Mouse (Mus musculus) layer of hippocampus, adult 9-11 months (tissue): Measurements from ENCODE around the gene Tgm1.

Source experiments
- DNase-seq: peaks from one replicate; pipeline ENCODE4 v3.0.0; 2022

Tgm1 gene

DNA sequence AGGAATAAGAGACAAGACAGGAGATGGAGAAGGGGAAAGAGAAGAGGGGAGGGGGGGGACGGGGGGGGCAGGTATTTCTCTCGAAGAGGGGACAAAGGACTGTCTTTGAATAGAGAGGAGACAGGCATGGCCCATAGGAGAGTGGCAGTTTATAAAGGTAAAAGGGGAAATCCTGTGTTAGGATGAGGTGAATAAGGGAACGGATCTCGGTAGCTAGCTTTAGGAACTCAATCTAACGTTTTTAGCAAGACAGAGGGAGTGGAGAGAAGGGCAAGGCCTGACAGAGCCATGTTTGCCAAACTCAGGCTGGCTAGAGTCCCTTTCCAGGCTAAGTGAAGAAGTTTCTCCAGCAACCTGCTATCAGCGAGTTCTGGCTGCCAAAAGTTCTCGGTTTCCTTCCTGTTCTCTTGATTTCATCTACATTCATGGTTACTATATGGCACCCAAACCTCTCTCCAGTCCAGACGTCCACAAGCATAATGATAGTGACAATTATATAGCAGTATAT lies 8.8 kb upstream of the Tgm1 start:
- no peak for DNase-seq

DNA sequence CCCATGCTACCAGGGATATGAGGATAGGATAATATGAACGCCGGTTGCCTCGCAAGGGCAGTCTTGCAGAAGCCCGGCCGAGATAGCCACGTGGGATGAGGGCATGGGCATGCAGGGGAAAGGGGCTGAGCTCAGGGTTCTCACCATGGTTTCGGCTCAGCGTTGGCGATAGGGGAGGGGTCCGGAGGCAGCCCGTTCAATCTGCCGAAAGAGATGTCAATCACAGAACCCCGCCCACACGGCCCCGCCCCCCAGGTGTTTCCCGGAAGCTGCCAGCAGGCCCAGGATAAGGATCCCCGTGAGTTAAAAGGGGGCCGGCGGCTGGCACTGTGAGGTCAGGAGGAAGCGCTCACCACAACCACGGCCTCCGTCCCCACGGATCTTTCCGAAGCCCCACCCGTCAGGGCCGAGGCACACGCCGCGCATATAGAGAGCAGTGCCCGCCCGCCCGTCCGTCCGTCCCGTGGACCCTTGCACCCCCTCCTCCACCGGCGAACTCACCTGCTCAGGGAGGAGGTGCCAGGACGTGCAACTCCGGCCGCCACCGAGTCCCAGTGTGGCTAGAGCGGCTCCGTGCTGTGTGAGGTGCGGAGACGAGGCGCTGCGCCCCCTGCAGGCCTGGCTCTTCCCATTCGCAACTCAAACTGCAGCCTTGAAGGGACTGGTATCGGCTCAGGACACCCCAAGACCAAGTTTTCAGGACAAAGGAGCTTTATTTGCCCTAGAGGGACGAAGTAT lies 8.1 kb upstream of the Tgm1 start, which contains the start of gene Rabggta:
TSS of gene Rabggta (minus strand) at position 564 of the 738 bp plus-strand sequence.
- DNase-seq = peak; percentile 94

DNA sequence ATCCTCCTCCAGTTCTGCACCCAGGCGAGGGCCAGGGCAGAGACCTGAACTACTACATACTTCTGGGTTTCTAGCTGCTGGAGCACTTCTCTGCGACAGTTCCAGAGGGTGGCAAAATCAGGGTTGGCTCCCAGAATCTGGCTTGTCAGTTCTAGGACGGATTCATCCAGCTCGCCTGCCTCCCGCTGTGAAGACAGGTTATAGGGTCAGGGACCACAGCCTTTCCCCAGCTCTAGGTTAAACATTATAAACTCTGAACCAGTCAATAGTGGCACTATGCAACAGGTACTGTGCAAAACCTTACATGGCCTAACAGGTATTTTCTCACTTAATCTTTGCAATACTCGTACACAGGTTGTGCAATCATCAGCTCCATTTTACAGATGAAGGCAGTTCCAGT lies 7.3 kb upstream of the Tgm1 start:
- DNase-seq = no peak

DNA sequence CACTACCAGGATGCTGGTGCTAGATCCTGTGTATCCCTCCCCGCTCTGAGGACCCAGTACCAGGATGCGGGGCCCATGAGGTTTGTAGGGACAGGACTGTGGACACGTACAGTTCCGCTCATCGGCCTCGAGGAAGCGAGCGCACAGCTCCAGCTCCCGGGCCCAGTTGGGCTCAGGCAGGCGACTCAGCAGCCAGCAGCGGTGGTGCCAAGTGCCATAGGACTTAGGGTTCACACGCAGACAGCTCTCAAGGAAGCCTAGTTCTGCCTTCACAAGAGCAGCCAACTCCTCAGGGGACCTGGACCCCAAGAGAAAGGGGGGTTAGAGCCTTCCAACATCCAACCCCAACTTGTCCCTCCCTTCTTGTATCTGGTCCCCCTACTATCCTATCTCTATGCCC lies 6.9 kb upstream of the Tgm1 start:
- no peak for DNase-seq

DNA sequence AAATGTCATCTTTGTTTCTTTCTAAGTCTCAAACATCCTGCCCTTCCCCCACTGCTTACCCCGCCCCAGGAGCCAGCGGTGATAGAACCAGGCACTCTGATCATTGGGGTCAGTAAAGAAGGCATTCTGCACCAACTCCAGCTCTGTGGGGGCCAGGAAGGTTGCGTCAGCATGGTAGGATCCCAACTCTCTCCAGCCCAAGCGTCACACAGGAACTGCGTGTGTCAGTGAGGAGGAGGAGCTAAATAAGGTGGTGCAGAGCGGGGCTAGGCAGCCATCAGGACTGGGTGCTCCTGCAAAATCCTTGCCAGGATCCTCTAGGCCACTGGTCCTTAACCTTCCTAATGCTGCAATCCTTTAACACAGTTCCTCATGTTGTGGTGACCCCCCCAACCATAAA lies 6.0 kb upstream of the Tgm1 start:
- DNase-seq = no peak

DNA sequence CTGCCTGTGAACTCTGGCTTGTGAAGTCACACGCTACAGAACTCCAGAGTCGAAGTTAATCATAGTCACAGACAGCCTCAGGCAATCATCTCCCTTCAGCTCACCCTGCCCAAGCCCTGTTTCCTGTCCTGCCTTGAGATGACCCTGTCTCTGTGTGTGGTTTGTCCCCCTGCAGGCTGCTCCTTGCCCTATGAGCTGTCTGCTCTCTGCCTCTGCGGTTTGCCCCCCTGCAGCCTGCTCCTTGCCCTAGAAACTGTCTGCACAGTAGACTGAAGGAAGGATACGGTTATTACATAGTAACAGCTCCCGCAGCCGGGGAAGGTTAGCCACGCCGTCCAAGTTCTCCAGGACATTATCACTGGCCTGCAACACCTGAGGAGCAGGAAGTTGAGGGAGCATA lies 3.2 kb upstream of the Tgm1 start:
- no peak for DNase-seq

DNA sequence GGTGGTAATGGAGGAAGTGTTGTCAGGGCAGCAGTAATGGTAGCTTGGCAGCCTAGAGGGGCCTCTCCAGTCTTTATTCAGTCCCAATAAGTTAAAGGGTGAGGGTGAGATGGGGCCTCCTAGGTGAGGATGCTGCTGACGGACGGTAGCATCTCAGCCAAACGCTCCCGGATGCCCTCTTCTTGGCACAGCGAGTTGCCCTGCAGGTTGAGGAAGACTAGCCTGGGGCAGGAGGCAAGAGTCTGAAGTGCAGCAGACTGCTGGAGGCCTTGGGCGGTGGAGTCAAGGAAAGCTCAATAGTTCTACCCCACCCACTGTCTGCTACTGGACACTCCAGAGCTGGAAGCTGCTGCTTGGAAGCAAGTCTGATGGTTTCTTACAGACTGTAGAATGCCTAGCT lies 2.5 kb upstream of the Tgm1 start:
- no peak for DNase-seq

DNA sequence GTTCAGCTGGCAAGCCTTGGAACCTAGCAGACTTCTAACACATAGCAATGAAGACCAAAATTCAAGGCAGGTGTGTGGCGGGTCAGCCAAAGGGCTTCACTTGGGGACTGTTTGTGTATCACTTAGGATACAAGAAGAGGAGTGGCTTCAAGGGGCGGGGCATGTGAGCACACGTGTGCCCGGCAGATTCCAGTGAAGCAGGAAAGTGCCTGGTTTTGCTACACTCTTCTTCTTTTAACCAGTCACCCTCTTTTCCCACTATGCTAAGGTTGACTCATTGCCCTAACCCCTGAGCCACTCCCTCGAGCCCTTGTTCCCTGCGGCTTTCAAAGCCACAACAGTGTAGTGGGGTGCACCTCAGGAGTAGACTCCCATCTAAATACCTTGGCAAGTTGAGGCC lies 1.2 kb upstream of the Tgm1 start:
- DNase-seq = no peak

DNA sequence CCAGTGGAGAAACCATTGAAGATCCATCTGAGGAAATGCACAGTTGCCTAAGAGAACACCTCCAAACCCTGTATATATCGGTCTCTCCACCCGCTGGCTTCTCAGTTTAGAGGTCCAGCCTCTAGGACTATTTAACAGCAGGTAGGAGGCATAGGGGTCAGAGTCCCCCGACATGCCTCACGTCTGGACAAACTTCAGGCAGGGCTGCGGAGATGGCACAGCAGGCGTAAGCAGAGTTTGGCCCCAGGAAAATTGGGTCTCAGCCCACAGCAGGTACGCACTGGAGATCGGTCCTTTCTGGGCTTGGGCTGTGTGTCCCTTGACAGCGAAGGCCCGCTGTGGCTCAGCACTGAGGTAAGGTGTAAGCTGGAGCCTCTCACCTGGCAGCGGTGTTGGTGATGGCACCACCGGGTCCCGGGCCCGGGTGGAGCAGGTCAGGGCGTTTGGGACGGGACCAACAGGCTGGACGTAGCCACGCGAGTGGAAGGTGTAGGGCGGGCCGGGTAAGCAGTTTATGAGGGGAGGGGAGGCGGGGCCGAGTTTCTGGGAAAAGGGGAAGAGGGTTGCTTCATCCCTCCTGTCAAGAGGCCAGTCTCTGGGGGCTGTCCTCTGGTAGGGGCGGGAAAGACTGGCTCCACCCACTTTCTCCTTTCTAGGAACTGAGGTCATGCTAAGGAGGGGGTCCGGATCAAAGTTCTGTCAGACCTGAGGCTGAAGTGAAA lies 558 bp downstream of the Tgm1 start:
- DNase-seq = no peak

DNA sequence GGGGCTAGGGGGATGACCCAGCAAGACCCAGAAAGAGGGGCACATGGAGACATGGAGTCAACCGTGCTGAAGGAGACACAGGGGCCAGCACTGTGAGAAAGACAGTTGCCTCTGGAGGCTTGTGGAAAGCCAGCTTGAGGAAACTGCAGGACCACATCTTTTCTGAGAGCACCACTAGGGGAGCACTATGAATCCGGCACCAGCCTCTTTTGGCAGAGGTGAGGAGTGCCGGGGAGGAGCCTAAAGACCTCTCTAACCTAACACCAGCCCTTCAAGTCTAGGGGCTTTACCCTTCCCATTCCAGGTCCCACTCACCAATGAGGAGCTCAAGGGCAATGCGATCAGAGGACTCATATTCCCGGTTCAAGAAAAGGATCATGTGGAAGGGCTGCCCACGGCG lies 1.9 kb downstream of the Tgm1 start:
- DNase-seq = no peak

DNA sequence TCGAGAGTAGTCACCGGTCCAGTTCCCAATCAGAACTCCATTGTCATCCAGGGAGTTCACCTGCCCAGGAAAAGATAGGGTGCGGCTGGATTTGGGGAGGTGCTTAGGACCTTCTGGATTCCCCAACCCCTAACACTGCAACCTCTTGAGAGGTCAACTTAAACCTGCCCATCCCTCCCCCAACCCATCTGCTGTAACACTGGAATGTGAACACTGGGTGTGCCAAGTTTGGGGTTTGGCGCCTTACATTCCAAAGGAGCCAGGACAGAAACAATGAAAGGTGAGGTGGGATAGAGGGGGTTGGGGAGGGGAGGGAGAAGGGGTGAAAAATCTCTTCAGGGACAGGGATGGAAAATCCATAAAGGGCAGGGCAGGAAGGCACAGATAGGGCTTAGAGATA lies 4.2 kb downstream of the Tgm1 start:
- no peak for DNase-seq

DNA sequence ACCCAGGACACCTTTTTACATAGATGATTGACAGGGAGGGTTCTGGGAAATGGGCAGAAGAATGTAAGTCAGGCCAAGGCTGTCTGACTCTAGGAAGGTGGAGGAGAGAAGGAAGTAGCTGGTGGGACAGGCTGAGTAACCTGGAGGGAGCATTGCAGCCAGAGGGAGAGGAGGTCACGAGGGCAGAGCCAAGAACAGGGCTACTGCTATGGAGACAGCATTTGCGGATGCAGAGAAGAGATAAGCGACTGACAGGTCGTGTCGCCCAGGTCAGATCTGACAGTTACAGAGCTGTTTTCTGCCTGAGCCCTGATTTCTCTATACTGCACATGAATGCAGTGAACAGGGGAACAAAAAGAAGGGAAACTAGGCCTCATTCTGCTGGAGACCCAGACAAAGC lies 6.3 kb downstream of the Tgm1 start:
- no peak for DNase-seq

DNA sequence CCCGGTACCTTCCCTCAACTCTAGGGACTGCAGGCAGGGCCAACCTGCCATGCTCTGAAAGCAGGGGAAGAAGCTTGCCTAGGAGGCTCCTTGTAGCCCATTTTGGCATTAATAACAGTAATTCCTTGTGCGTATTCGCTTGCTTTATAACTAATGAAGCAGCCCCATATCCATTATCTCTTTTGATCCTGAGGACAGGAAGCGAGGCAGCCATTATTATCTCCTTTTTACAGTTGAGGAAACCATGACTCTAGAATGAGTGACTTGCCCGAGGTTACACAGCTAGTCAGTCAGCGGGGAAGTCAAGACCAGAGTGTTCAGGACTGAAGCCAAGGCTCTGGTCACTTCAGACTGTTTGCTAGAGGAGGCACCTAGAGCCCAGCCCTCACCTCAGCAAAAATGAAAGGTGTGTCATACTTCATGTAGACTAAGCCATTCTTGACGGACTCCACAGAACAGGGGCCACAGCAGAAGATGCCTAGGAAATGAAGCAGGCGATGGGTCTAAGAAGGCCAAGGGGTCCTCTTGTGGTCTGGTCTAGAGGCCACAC lies 7.6 kb downstream of the Tgm1 start:
- DNase-seq = no peak

DNA sequence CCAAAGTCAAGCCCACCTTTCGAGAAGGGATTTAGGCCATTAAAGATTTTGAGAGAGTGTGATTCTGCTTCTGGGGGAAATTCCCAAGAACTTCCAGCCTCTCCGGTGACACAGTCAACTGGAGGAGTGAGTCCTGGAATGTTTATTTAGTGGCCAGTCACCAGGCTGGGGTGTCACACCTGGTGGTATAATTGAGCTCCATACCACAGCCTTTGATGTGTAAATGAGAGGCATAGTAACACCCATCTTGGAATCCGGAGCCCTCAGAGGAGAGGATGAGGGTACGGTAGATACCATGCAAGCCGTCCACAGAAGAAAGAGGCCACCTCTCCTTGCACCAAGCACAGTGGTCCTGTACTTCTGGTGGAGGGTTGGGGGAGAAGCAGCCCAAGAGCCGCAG lies 11.0 kb downstream of the Tgm1 start:
- DNase-seq = no peak

DNA sequence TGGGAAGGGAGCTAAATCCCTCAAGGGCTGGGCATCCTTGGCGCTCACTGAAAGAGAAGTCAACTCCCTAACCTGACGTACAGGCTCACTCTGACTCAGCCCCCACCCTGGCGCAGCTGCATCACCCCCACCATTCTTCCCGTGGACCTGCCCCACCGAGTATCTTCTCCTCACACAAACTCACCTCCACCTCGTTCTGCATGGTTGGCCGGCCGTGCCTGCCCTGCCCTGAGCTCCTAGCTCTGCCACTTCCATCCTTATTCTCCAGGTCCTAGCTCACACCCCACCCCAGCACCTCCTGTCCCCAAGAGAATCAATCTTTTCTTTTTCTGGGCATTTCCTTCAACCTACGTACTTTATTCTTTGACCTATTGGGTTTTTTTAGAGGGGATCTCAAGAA lies 12.6 kb downstream of the Tgm1 start:
- no peak for DNase-seq

DNA sequence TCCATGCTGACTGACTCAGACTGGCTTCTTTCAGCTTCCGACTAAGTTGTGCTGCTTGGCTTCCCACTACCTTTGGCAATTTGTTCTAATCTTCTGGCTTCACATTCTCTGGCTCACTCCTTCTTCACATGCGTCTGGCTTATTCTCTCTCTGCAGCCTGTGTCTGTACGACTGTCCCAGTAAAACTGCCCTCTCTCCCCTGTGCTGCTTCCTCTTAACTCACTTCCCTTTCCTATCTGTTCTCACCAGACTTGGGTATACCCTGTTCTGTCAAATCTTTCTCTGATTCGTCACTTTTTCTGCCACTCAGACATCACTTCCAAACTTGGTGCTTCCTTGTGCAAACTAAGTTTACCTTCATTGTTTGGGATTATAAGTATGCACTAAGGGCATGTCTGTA lies 16.5 kb downstream of the Tgm1 start:
- no peak for DNase-seq

DNA sequence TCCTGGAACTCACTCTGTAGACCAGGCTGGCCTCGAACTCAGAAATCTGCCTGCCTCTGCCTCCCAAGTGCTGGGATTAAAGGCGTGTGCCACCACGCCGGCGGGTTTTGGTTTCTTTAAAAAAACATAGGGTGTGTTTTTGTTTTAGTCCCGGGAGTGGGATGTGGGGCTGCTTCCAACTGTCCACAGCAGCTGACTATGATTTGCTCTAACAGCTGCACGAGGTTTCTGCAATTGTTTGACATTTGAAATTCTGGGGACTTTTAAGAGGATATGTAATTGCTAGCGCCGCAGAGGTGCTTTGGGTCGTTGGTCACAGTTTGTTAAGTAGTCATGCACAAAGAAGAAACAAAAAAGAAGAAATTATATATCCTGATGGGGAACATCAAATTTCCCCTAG lies 24.3 kb downstream of the Tgm1 start:
- no peak for DNase-seq

DNA sequence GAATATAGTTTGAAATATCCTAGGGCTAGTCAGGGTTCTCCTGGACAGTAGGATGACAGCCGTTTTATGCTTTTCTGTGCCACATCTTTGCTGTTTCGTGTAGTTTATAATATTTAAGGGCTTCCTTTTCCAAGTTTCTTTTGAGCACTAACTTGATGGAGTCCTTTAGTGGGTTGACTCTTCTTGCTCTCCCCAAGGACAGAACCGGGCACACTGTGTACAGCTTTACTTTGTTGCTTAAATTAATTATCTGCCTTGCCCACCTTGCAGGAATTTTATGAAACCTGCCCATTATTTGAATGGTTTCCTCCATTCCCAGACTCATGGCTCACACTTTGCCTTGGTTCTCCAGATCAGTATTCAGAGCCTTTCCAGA lies 31.6 kb downstream of the Tgm1 start:
- no peak for DNase-seq

DNA sequence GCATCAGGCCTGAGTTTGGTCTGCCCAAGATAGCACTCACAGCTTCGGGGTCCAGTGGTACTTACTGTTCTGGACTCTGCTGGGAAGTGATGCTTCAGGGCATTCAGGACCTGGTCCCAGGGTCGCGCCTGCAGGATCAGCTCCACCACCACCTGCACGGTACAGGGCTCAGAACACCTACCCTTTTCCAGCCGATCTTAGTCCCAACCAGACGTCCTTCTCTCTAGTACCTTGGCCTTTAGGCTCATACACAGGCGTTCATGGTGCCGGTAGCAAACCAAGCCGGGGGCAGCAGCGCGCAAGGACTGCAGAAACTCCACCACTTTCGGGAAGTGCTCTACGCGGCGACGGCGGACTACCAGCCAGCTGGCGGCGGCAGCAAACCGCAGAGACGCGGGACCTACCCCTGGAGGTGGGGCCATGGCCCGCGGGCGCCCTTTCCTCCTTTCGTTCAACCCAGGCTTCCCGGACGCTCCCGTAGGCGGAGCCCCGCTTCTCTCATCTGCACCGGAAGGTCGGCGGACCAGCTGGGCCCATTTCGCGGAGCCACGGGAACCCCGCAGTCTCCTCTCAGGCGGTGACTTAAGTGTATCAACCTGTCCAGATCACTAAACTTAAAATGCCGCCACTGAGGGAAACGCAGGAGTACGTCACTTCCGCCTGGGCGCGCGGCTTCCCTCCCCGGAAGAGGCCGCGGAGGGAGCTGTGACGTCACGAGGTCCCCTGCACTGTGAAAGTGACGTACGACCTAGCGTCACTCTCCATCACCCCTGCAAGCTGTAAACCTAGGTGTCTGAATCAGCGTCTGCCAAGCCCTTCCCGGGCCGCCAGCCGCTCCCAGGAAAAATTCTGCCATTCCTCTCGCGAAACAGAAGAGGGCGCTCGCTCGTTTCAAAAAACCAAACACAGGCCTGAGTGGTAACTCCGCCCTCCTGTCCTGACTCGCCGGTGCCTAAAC lies 32.3 kb downstream of the Tgm1 start, which contains the start of gene Tinf2:
TSS of gene Tinf2 (minus strand) at position 661 of the 958 bp plus-strand sequence.
- DNase-seq = peak; percentile 97

DNA sequence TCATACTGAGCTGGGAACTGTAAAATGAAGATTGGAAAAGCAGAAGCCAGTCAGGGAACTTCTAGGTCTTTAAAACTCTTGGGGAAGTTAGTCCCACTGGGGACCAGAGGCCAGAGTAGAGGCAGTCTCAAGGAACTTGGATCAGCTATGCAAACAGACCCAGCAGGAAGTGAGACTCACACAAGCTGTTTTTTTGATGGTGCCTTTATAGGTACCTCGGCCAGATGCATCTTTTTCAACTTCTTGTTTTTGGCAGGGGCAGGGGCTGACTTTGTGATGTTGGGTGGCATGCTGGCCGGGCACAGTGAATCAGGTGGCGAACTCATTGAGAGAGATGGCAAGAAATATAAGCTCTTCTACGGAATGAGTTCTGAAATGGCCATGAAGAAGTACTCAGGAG lies 36.1 kb downstream of the Tgm1 start:
- DNase-seq = peak; percentile 26

DNA sequence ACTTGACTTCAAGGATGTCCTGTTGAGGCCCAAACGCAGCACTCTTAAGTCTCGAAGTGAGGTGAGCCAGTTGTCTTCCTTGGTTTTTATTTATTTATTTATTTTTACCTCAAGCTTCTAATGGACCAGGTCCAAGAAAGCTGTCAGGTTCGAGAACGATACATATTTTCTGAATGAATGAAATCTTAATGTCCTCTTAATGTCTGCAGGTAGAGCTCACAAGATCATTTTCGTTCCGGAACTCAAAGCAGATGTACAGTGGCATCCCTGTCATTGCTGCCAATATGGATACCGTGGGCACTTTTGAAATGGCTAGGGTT lies 41.0 kb downstream of the Tgm1 start:
- DNase-seq = no peak

DNA sequence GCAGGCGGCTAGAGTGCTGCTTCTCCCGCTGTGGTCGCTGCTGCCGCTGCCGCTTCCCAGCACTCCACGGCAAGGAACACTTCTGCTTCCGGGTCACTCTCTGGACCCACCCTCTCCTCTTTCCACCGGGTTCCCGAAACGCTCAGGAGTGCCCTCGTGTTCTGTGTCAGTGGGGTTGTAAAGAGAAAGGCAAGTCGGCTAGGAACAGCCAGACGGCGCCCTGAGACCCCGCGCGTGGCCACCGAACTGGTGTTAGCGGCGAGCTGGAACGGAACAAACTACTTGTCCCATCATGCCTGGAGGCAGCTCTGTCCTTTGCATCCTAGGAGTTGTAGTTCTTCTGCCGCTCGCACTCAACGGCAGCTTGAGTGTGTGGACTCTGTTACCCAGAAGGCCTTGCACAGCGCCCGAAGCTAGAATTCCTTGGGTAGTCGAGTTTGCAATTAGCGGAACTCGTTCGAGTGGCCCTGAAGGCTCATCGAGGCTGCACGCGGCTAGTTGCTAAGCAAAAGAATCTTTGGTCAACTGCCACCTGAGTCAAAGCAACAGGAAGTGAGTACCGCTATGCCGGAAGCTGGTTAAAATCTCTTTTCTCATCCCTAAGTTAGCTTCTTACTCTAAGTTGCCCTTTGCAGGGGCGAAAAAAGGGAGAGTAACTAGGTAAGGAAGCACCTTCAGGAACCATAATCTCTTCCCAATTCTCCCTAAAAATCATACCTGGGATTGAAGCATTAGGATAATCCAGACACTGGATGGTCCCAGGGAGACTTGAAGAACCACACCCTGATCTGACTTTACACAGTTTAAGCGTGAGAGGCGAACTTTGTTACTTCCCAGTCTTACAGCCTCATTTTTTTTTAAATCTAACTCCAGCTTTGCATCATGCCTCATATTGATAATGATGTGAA lies 41.6 kb downstream of the Tgm1 start, which contains the start of the genes Gmpr2 and Nedd8:
TSS of gene Gmpr2 (plus strand) at position 109 of the 908 bp plus-strand sequence.
TSS of gene Nedd8 (minus strand) at position 292 of the 908 bp plus-strand sequence.
- peak; percentile 97 for DNase-seq
